8 mouse cellular contexts compared by ENCODE assay signal in genomic region chr6:90656344-90656850, GRCm38 (mm10). TPM values are rescaled to one million over a fixed set of nuclear protein-coding genes. Genes with fewer than 3 reads are reported as not detected.
DNase-seq lines count a peak whose midpoint lies in the region; ATAC-seq and TF ChIP-seq lines count a peak whose summit lies in the region.
"Not testable (repeated sequence)": the region's sequence is repeated elsewhere in the genome, so short reads cannot be mapped to it uniquely, and the experiment has no call there.

No protein-coding gene starts in this region.

- not testable (repeated sequence) for H3K9ac ChIP-seq in liver, postnatal 0 days (replicated peaks)

- H3K27ac ChIP-seq in liver, postnatal 0 days (ENCODE audit: low read depth) = not testable (repeated sequence)

- WGBS in liver, postnatal 0 days (ENCODE audit: insufficient replicate concordance) = 67% methylated on average over 2 of the region's 2 CpGs

- not testable (repeated sequence) for TF ChIP-seq EP300 in liver, postnatal 0 days (IDR thresholded peaks at IDR 0.05; ENCODE audit: low read depth)

- TF ChIP-seq CTCF in liver, postnatal 0 days (IDR thresholded peaks at IDR 0.05; ENCODE audit: low read depth) = peak; percentile 49

- not testable (repeated sequence) for H3K27me3 ChIP-seq in liver, postnatal 0 days (ENCODE audit: insufficient read depth, low read length)

- not testable (repeated sequence) for H3K4me2 ChIP-seq in liver, postnatal 0 days (ENCODE audit: low read depth, low read length)

- H3K4me1 ChIP-seq in liver, postnatal 0 days (ENCODE audit: insufficient read depth) = not testable (repeated sequence)

- H3K4me3 ChIP-seq in liver, postnatal 0 days (ENCODE audit: low read depth, low read length) = not testable (repeated sequence)

- DNase-seq in A20 (ENCODE audit: low read depth, low spot score) = peak; percentile 37
- DNase-seq in adipocyte (ENCODE audit: low spot score) = peak; percentile 49
- peak; percentile 21 for DNase-seq in c-Kit-negative CD71-positive TER-119-positive erythroid progenitor cells, embryonic 14.5 days (ENCODE audit: low read depth, low spot score)
- DNase-seq in heart, postnatal 4 days = peak; percentile 31
- peak; percentile 29 for DNase-seq in kidney, postnatal 14 days
- DNase-seq in liver, postnatal 0 days = not testable (repeated sequence)
- DNase-seq in spleen, postnatal 10 days (ENCODE audit: low spot score in 2 of 2) = peak; percentile 31 to 67
- DNase-seq in thymus, postnatal 4 days = peak; percentile 67

- H3K9me3 ChIP-seq in liver, postnatal 0 days (ENCODE audit: low read length) = not testable (repeated sequence)

- H3K36me3 ChIP-seq in liver, postnatal 0 days (replicated peaks; ENCODE audit: insufficient read depth, low read length) = not testable (repeated sequence)

- not testable (repeated sequence) for ATAC-seq in liver, postnatal 0 days

RNA-seq across cellular contexts. Expression of gene Slc41a3, which starts 51.9 kb away (rescaled TPM):
- total RNA-seq in heart, postnatal 4 days (2021) = 10 to 100 TPM; 19.4 to 19.8 TPM
- 23.2 and 23.4 TPM in 2 replicates for polyA plus RNA-seq in liver, postnatal 0 days (2015; fragmentation: Nextera tagmentation; extraction: Ambion mirVana)
